Mouse (Mus musculus) retina, postnatal 1 day (tissue): ENCODE measurements around the gene Dnase2b.

Experiments used
- DNase-seq: peaks from one replicate; pipeline ENCODE4 v3.0.0-alpha.2; 2012

Dnase2b gene

GRCm38 (mm10) chr3:146567884-146568530, 47.4 kb downstream of the Dnase2b start:
- no peak for DNase-seq

DNA sequence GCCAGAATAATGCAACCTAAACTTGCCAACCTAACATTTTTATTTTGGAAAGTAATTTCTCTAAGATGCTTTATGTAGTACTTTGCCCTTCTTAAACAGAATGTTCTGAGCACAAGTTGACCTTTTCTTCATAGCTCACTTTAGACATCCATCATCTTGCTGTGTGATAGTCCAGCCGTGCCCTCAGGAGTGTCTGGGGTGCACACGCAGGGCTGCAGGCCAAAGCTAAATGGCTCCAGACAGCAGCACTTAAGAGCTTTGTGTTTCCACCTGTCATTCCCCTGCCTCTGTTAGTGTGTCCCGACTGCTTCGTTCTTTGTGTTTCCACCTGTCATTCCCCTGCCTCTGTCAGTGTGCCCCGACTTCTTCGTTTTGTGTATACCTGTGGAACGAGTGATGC, 48.0 kb downstream of the Dnase2b start:
- no peak for DNase-seq

DNA sequence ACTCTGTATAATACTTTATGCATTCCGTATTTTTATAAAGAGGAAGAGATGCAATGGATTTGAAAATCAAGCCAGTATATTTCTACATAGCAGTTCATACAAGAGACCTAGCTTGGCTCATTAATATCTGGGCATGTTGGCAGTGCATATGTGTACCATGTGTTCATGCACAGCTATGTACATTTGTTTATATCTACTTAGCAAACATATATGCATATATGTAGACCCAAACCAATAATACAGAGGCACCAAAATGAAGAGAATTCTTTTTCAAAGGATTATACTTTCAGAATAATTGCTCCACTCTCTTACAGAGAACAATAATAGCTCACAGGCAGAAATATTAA, 50.4 kb downstream of the Dnase2b start:
- DNase-seq, result no peak

DNA sequence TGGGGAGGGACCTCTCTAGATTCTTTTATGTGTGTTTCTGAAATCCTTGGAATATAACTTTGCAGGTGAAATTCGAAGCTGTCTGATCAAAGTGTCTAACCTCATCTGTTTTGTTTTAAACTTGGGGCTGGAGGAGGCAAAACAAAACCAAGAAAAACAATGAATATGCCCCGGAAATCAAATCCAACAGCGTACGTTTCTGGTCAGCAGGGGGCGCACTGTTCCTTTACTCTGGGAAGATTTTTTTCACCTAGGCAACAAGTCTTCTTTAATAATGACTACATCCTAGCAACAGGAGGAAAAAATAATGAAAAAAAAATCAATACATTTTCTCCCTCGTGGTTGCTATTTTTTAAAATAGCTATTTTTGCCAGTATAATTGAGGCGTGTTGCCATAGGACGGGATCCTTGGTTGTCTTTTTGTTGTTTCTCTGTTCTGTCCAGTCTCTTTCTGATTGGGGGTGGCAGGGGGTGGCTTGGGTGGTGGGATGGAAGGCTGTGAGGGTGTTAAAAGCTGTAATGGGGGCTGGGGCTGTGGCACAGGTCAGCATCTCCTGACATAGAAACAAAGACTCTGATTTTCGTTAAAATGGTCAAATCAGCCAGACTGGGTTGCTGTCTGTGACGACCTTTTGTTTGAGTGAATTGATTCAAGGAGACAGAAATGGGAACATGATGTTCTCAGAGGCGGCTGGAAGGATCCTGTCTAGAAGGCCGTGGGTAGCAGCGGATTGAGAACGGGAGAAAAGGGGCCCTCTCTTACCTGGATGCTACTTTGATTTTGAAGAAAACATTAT, 50.9 kb downstream of the Dnase2b start:
- DNase-seq, result peak; percentile 81

DNA sequence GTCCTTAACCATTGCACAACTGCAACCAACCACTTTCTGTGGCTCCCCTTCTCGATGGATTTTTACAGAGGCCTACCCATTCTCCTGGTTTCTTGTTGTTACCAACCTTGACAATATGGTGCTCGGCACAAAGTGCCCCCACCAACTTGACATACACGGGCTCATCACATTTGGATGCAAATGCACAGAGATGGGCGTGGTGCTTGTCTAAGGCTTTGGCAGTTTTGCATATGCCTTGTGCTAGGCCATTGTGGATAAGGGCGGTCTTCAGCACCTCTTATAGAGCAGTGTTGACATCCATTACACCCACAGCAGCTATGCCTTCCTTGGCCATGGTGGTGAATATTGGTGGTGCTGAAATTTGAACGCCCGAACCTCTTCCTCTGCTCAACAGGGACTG, 52.5 kb downstream of the Dnase2b start:
- DNase-seq, result no peak

DNA sequence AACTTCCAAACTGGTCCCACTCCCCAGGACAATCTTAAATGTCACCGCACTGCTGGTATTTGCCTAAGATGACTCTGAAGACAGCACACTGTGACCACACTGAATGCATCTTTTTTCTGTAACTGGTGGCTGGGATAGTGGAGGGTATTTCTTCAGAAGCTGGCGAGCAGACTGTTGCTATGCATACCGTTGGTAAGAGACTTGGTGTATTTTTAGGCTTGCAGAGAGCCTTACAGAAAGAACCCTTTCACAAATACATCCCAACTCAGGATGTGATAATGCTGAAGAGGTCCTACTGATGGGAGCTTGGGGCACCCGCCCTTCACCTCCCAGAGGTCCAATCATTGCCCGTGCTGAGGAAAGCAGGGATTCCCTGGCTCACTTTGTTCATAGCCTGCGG, 57.9 kb downstream of the Dnase2b start:
- no peak for DNase-seq

DNA sequence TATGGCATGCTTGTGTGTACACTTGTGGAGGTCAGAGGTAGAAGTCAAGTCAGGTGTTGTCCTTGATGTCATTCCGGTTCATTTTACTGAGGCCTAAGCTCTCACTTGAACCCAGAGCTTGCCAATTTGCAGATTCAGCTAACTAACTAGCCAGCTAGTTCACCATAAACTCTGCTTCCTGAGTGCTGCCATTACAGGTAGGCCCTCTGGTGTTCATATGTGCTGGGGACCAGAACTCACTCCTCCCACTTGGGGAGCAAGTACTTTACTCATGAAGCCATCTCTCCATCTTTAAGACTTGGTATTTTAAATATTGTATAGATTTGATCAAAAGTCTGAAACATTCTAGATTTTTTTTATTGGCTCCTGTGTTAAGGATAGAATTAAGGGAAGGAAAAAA, 58.8 kb downstream of the Dnase2b start:
- no peak for DNase-seq

DNA sequence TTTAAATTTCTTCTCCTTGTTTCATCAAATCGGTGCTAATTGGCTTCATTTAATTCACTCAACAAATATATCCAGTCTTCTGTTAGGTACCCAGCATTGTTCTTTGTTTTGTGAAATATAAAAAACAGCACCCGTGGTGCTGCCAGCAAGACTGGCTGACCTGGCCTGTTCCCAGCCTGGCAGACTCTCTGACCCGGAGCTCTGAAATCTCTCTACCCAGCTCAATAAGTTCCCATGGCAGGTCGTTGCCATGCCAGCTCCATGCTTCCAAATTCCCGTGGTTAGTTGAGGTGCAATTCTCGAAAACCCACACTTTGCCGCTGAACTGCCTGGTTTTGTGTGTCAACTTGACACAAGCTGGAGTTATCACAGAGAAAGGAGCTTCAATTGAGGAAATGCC, 60.6 kb downstream of the Dnase2b start:
- no peak for DNase-seq

GRCm38 (mm10) chr3:146543632-146544031, 71.8 kb downstream of the Dnase2b start:
- no peak for DNase-seq

- no peak for DNase-seq
Measured at GRCm38 (mm10) chr3:146540521-146541273, 74.7 kb downstream of the Dnase2b start.

DNA sequence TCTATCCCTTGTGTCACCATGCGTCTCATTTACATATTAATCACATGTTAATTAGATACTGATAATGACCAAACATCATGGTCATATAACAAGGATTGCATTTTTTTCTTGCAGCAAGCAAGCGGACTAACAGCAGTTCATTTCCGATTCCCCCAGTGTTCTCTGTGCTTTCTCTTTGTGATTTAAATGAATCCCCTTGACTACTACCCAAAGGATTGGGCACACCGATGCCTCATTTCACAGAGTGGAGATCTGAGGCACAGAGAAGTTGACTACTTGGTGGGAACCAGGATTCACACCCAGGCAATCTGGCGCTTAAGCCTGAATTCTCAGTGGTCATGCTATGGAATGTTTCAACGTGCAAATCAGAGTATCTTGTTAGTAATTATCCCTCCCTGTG, 80.4 kb downstream of the Dnase2b start:
- DNase-seq, result no peak
